Mouse (Mus musculus) natural killer cell, adult 2 months (primary cell): ENCODE measurements at regions not wholly inside any gene's neighbourhood (a gene's known extent, or its start where the extent isn't known, plus 50 kb on each side); places are given as distances from the start of the nearest gene placed in this dataset.

Experiments used
- DNase-seq, 2 experiments: peaks; one replicate each; pipeline ENCODE4 v3.0.0; 2022; ENCODE audit warnings: low spot score in 2 of 2

- DNase-seq, result no peak
Observed at GRCm38 (mm10) chr15:31673038-31673437, 71.4 kb downstream of the Fam173b start.

DNA sequence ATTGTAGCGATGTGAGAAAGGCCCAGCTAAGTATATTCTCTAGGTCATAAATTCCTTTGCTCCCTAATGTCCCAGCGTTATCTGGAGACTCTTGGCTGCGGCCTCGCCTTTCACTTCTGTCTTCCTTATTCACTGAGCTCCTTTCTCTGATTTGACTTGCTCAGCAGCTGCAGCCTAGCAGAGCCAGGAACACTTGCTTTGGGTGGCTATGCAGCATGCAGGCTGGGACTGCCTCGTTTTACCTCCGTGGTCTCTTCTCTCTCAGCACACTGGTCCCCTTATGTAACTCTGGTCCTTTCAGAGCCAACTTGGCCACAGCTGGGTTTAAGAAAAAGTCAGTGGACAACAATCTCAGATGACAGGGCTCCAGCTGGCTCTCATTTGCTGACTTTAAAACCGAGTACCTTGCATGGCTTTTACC, 75.1 kb downstream of the Fam173b start:
- DNase-seq, result no peak

DNA sequence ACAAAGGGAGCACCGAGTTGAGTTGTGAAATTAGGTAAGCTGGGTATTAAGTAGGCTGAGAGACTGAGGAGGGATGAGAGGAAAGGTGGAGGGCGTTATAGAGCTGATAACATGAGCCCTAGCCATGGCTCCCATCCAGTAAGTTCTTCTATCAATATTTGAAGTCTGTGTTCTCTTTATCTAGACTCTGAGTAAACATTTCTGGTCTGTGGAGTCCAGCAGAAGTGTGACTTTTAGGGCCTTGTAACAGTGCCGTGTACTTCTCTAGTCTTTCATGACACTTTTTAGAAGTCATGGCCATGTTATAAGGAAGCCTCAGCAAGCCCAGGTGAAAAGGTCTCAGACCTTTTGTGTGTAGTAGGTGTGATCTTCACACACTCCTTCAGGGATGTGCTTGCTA, 91.5 kb downstream of the Fam173b start:
- no peak for DNase-seq

DNA sequence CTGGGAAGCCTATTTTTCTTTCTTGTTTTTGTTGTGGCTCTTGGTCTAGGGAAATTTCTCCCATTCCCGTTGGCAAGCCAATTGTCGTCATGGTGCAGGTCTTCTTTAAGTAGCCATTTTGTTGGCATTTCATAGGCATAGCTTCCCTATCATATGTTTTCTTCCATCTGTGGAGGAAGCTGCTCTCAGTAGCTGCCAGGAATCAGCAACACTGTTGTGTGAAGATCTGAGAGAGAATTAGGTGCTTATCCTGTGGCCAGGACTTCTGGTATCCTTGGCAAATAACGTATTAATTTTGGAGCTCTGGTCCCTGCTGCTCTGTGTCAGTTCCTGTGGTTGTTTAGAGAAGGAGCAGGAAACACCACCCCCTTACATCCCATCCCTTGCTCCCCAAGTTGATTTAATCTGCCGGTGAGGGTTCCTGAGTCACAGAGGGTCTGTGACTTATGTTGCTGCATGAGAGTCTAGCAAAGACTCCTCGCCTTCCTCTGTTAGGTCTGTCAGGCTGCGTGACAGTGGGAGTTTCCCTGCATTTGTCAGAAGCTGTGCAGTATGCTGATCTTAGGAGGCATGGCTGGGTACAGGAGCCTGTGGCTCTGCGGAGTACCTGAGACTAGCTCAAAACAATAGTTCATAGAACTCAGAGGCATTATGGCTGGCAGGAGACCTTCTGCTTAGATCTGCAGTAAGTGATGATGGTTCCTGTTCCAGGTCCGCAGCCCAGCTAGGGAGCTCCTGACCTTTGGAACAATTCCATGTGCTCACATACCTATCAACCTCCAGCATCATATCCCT, 93.4 kb downstream of the Fam173b start:
- DNase-seq, result no peak

DNA sequence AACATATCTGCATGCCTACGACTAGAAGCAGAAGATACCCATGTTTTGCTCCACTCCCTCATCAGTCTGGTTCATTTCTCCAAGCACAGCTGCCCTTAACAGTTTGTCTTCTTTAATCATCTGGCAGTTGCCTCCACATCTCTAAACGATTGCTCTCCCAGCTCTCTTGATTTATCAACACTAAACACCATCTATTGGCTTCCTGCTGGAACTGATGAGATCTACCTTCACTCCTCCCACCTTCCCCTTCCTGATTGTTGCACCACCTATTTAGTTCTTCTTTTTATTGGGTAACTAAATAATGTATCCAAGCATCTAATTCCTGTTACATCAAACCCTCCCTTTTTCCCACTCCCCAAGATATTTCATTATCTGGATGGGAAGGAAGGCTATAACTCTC, 101.7 kb downstream of the Fam173b start:
- DNase-seq, result no peak

- no peak for DNase-seq
Observed at GRCm38 (mm10) chr15:31707416-31707815, 105.8 kb downstream of the Fam173b start.

DNA sequence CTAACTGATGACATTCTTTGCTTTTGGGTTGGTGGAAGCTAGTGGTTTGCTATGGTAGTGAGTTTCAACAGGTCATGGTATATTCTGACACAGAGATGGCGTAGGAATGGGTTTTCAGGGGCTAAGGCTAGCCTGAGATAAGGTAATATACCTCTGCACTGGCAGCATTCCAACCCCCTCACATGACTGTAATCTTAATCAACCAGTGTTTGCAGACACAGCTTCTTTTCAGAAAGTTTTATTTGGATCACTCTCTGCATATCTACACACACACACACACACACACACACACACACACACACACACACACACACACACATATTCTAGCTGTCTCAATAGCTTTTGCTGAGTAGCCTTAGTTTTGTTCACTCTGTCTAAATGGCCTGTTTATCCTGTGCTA, 119.4 kb downstream of the Fam173b start:
- no peak for DNase-seq

DNA sequence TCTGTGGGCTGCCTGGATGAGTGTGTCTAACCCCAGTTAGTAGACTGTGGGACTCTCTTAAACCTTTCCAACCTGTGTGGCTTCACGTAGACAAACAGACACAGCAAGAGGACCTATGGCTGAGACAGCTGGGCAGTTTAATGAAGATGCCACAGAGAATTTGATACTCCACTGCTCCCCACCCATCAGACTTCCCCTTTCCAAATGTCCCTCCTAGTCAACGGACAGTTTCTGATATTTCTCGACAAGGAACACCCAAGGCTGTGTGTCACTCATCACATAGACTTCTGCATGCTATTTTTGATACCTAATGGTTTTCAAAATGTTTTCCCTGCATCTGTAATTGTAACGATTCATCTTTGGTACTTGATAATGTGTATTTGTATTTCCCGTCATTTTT, 120.8 kb downstream of the Fam173b start:
- DNase-seq, result no peak

GRCm38 (mm10) chr15:31724252-31724651, 122.6 kb downstream of the Fam173b start:
- no peak for DNase-seq

DNA sequence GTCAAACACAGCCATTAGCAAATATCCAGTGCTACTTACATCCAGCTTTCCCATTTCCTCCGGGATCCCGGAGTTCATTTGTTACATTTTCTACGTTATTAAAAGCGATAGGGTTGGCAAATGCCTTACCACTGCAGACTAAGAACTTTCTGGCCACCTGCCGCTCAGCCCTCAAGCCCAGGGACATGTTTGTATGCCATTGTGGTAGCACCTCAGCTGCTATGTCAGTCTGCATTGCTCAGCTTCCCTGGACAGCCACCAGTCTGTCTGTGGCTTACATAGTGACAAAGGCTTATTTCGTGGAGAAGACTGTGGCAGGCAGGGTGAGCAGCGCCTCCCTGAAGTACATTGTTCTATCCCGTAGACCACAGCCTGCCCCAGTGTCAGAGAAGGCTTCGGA, 127.5 kb downstream of the Fam173b start:
- no peak for DNase-seq

DNA sequence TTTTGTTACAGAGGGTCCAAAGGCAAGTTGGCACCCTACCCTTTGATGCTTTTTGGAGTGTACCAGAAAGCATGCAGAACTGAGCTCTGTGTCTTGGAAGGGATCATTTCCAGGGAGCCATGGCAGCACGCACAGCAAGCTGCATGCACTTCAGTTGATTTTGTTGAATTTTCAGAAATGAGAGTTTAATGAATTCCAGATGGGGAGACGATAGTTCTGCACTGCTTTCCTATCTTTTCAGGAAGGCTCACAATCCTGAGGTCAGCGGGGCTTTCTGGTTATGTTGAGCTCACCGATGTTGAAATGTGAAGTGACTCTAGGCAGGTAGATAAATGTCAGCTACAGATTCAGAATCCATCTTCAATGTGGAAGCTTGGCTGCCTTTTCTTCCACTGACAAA, 140.0 kb downstream of the Fam173b start:
- DNase-seq, result no peak

DNA sequence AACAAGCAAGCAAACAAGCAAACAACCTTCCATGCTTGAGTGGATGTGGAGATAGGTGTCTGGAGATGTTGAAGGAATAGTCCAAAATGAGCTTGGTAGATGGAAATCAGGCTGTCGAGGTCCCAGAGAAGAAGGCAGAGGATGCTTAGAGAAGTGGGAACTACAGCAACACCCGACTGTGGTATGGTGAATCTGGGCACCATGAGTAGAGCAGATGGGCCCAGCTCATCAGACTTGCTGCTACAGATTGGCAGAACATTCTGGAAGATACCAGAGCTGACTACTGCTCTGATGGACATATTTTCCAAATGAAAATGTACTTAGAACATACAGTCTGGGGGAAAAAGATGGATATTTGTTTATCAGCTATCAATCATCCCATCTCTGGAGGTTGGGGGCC, 142.9 kb downstream of the Fam173b start:
- no peak for DNase-seq

GRCm38 (mm10) chr15:31752632-31753031, 151.0 kb downstream of the Fam173b start:
- no peak for DNase-seq

DNA sequence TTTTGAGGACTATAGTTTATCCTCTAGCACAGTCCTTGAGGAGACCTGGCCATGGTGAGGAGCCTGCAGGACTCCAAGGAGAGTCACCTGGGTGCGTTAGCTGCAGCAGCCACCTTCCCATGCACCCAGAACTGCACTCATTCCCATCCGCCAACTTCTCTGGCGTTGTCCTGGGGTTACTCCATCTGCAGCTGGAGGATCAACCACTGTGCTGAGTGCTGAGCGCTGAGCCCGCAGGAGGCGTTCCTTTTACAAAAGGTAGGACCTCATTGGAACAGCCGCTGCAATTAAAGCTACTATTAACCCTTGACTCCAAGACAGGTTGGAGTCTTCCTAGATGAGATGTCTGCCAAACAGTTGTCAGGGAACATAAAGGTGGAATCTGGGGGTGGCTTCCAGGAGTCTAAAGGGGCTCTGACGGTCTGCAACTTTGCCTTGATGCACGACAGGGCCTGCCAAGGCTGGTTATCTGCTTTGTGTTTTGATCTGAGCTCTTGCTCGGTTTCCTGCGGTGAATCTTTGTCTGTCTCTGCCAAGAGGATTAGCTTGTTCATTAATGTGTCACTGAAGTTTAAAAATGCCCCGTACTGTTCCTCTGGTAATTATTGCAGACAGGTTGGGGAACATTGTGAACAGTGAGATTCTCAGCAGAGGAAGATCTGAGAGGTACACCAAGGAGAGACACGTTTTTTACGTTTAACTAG, 152.1 kb downstream of the Fam173b start:
- no peak for DNase-seq

- no peak for DNase-seq
Observed at GRCm38 (mm10) chr15:31768959-31769844, 167.6 kb downstream of the Fam173b start.

DNA sequence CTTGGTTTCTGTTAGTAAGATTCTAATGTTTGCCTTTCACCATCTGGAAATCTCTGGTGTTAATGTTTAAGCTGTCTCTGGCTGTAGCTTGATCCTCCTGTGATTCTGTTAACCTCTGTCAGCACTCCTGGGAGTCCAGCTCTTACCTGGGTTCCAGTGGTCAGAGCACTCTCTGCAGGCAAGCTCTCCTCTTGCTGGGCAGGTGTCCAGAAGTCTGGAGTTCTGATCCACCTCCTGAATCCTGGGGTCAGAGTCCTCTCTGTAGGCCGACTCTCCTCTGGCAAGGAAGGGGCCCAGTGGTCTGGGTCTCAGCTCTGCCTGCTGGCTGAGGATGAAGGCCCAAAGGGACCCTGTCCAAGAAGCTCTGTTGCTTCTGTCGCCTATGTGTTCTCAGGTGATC, 181.4 kb downstream of the Fam173b start:
- no peak for DNase-seq

- no peak for DNase-seq
Observed at GRCm38 (mm10) chr15:31785022-31785421, 183.4 kb downstream of the Fam173b start.

DNA sequence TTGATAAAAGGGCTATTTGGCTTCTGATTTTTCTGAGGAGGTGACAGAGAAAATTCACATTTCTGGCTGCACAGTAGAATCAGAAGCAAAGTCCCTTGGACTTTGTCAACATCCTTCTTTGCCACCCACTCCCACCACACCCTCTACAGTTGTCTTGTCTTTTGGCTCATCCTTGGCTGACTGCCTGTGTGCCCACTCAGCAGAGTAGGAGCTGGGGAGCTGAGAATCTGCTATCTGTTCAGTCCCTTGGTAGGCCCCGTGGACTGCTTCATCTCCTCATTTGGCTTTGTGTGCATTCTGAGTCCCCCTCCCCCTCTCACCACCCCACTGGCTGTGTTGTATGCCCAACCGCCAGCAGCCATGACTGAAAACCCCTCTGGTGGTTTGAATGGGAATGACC, 197.2 kb downstream of the Fam173b start:
- no peak for DNase-seq

DNA sequence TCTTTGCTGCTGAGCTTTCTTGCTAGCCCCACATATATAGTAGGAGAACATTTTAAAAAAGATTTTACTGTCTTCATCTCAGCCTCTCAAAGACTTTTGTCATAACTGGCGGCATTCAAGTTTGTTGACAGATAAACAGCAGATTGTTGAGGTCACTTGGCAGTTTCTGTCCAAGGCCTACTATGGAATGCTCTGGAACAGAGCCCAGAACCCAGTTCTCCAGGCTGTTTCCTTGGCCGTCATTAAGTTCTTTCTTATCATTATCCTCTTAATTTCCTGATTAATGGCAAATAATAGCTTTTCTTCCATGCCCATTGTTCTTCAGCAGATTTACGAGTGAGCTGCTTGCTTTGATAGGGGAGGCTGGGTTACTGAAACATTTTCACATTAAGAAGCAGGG, 203.9 kb downstream of the Fam173b start:
- no peak for DNase-seq

DNA sequence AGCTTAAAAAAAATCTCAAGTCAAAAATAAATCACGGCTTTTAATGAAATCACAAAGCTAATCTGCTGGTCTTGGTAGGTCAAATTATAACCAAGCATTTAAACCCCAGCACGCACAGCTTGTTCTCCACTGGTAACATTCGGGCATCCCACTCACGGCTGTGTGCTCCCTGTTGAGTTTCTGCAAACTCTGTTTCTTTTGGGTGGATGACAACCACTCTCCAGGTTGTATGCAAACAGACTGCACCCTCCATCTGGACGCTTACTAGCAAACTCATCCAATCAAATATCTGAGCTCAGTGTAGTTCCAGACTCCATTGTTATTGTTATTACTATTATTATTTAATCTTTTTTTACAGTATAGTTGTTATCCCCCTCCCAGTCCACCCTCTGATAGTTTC, 213.9 kb downstream of the Fam173b start:
- DNase-seq, result no peak

GRCm38 (mm10) chr15:31819219-31819618, 217.6 kb downstream of the Fam173b start:
- no peak for DNase-seq

- DNase-seq, result no peak
Observed at GRCm38 (mm10) chr15:31827219-31827618, 225.6 kb downstream of the Fam173b start.
